Mouse (Mus musculus) adrenal gland, adult 10 weeks (tissue): Measurements from ENCODE around the gene Defb39. TPM values are rescaled to one million over a fixed set of nuclear protein-coding genes. Genes with fewer than 3 reads are reported as not detected.

ENCODE experiments used
- polyA plus RNA-seq: library from polyadenylated mRNA; stranded (reverse); fragments of 350-450 nt; fragmentation: Illumina TruSeq; extraction: RNeasy Lipid Tissue Mini Kit (QIAGEN cat#74804); gene quantifications from one replicate; pipeline ENCODE4 v1.2.3, GENCODE M21; 2014; ENCODE audit warnings: low read depth, low replicate concordance

The Defb39 gene
- polyA plus RNA-seq, result not detected

DNA sequence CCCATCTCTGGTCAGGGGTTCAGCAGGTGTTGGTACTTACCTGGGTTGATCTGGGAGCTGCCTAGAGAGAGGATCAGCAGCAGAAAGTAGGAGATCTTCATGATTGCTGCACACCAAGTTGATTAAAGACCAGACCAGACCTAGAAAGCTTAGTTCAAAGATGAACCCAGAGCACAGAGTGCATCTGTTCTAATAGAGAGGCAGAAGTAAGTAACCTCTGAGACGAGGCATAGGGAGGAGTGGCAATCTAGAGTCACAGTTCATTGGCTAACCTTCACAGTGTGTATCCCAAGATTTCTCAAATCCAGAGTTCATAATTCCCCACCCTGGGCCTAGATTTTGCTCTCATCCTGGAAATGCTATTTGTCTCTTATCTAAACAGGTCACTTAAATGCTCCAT is at the start of gene Defb39:
Gene Defb39, minus strand, starts transcription at position 101 of the 400 bp plus-strand sequence.

DNA sequence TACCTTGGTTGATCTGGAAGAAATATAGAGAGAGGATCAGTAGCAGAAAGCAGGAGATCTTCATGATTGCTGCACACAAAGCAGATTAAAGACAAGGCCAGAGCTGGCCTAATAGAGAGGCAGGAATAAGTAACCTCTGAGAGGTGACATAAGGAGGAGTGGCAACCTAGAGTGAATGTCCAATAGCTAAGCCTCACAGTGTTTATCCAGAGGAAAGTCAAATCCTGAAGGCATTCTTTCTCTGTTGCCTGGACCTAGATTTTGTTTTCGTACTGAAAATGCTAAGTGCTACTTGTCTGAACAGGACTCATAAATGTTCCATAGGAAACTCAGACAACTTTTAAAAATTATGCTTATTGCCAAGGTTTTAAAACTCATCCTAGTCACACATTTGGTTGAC is 38.1 kb downstream of the Defb39 start, which contains the start of gene Defb38:
Gene Defb38, minus strand, starts transcription at position 101 of the 400 bp plus-strand sequence.

Other genes with a start within 250 kb of the Defb39 start
- not detected for gene Defb40, start 86.6 kb downstream of the Defb39 start, polyA plus RNA-seq
- gene Defb37, start 73.8 kb downstream of the Defb39 start, polyA plus RNA-seq, result not detected
- gene Defb38, start 38.2 kb downstream of the Defb39 start, polyA plus RNA-seq, result not detected
- not detected for gene Defb12, start 50.0 kb upstream of the Defb39 start, polyA plus RNA-seq
- gene Defb34, start 58.9 kb upstream of the Defb39 start, polyA plus RNA-seq, result not detected
- not detected for gene Gm45826, start 76.0 kb upstream of the Defb39 start, polyA plus RNA-seq
- not detected for gene Defb14, start 129.5 kb upstream of the Defb39 start, polyA plus RNA-seq
- not detected for gene Defb4, start 133.9 kb upstream of the Defb39 start, polyA plus RNA-seq
- not detected for gene Defb6, start 160.7 kb upstream of the Defb39 start, polyA plus RNA-seq
- gene Defb46, start 175.1 kb upstream of the Defb39 start, polyA plus RNA-seq, result not detected
- not detected for gene Defb5, start 182.8 kb upstream of the Defb39 start, polyA plus RNA-seq
- gene Defb3, start 228.6 kb upstream of the Defb39 start, polyA plus RNA-seq, result not detected